Mouse (Mus musculus) neural tube, embryonic 10.5 days (tissue): ENCODE results near the gene 2010300C02Rik.

Source experiments
- DNase-seq: peaks from one replicate; pipeline ENCODE4 v3.0.0-alpha.2; 2017; ENCODE audit warnings: low spot score; ENCODE audit errors: extremely low spot score

The 2010300C02Rik gene

GRCm38 (mm10) chr1:37667386-37667785 lies 52.5 kb downstream of the 2010300C02Rik start:
- DNase-seq, result no peak

- DNase-seq, result no peak
Measured at GRCm38 (mm10) chr1:37666587-37666986, 53.3 kb downstream of the 2010300C02Rik start.

GRCm38 (mm10) chr1:37665539-37666323 lies 54.2 kb downstream of the 2010300C02Rik start:
- no peak for DNase-seq

- DNase-seq, result no peak
Measured at GRCm38 (mm10) chr1:37664496-37664895, 55.4 kb downstream of the 2010300C02Rik start.

- no peak for DNase-seq
Measured at GRCm38 (mm10) chr1:37663606-37664005, 56.3 kb downstream of the 2010300C02Rik start.

GRCm38 (mm10) chr1:37656017-37656416 lies 63.9 kb downstream of the 2010300C02Rik start:
- DNase-seq, result no peak

- no peak for DNase-seq
Measured at GRCm38 (mm10) chr1:37653992-37654391, 65.9 kb downstream of the 2010300C02Rik start.

GRCm38 (mm10) chr1:37647066-37647465 lies 72.8 kb downstream of the 2010300C02Rik start:
- DNase-seq, result no peak

- no peak for DNase-seq
Measured at GRCm38 (mm10) chr1:37644501-37644900, 75.4 kb downstream of the 2010300C02Rik start.

- DNase-seq, result no peak
Measured at GRCm38 (mm10) chr1:37643794-37644365, 76.0 kb downstream of the 2010300C02Rik start.

GRCm38 (mm10) chr1:37641361-37641760 lies 78.5 kb downstream of the 2010300C02Rik start:
- DNase-seq, result no peak

GRCm38 (mm10) chr1:37639101-37639500 lies 80.8 kb downstream of the 2010300C02Rik start:
- DNase-seq, result peak; percentile 73

- no peak for DNase-seq
Measured at GRCm38 (mm10) chr1:37638560-37638959, 81.3 kb downstream of the 2010300C02Rik start.

GRCm38 (mm10) chr1:37637571-37637970 lies 82.3 kb downstream of the 2010300C02Rik start:
- DNase-seq, result no peak

- DNase-seq, result no peak
Measured at GRCm38 (mm10) chr1:37636824-37637223, 83.1 kb downstream of the 2010300C02Rik start.

- no peak for DNase-seq
Measured at GRCm38 (mm10) chr1:37636169-37636568, 83.7 kb downstream of the 2010300C02Rik start.

- no peak for DNase-seq
Measured at GRCm38 (mm10) chr1:37635716-37636115, 84.2 kb downstream of the 2010300C02Rik start.

- DNase-seq, result peak; percentile 41
Measured at GRCm38 (mm10) chr1:37634658-37635057, 85.2 kb downstream of the 2010300C02Rik start.

- DNase-seq, result no peak
Measured at GRCm38 (mm10) chr1:37633516-37633915, 86.4 kb downstream of the 2010300C02Rik start.

- no peak for DNase-seq
Measured at GRCm38 (mm10) chr1:37632425-37632824, 87.5 kb downstream of the 2010300C02Rik start.

- DNase-seq, result no peak
Measured at GRCm38 (mm10) chr1:37631456-37631855, 88.4 kb downstream of the 2010300C02Rik start.

- no peak for DNase-seq
Measured at GRCm38 (mm10) chr1:37630412-37631210, 89.3 kb downstream of the 2010300C02Rik start.
